Mouse (Mus musculus) hindbrain, embryonic 10.5 days (tissue): ENCODE results near the gene Comt. TPM values are rescaled to one million over a fixed set of nuclear protein-coding genes. Genes with fewer than 3 reads are reported as not detected.

Source experiments
- DNase-seq: peaks from one replicate; pipeline ENCODE4 v3.0.0-alpha.2; 2017; ENCODE audit warnings: low spot score
- H3K27ac ChIP-seq: fragments of 300-500 bp; sonication (generic); 2 replicates; pipeline ENCODE4 v1.5.1; 2016; ENCODE audit warnings: mild to moderate bottlenecking, moderate library complexity
- H3K27me3 ChIP-seq: fragments of 300-500 bp; sonication (generic); 2 replicates; pipeline ENCODE4 v1.6.1; 2016; ENCODE audit warnings: mild to moderate bottlenecking; ENCODE audit not compliant: poor library complexity, insufficient read depth, severe bottlenecking
- H3K36me3 ChIP-seq: fragments of 300-500 bp; sonication (generic); 2 replicates; pipeline ENCODE4 v1.6.1; 2016; ENCODE audit warnings: mild to moderate bottlenecking, moderate library complexity
- H3K4me1 ChIP-seq: fragments of 300-500 bp; sonication (generic); replicated peaks from 2 replicates; pipeline ENCODE4 v1.6.1; 2016; ENCODE audit warnings: mild to moderate bottlenecking
- H3K4me3 ChIP-seq: fragments of 300-500 bp; sonication (generic); 2 replicates; pipeline ENCODE4 v1.5.1; 2016; ENCODE audit warnings: mild to moderate bottlenecking, moderate library complexity
- H3K9me3 ChIP-seq: fragments of 300-500 bp; sonication (generic); 2 replicates; pipeline ENCODE4 v1.6.1; 2016; ENCODE audit warnings: mild to moderate bottlenecking, moderate library complexity
- WGBS: fragments of 180-500 bp; shearing (Covaris S2); methylation state at CpG from one replicate; pipeline ENCODE4 v1.1.7; 2016; 5-methylcytosine and 5-hydroxymethylcytosine counted together
- polyA plus RNA-seq: library from polyadenylated mRNA; unstranded; fragments of >200 nt; fragmentation: Nextera tagmentation; extraction: Ambion mirVana; gene quantifications from 2 replicates; pipeline ENCODE4 v1.2.1, GENCODE M21; 2016

Gene Comt
- polyA plus RNA-seq, 1 experiment from 2014 or later: 67.9 TPM

GRCm38 (mm10) chr16:18390399-18390798, 36.3 kb downstream of the Comt start:
- no peak for DNase-seq
- no peak overlapping the region for H3K4me3 ChIP-seq
- no peaks in the 10 kb centered on the region for H3K27me3 ChIP-seq
- H3K4me1 ChIP-seq: peaks cover 97% of the 10 kb centered on the region
- H3K9me3 ChIP-seq: no peaks in the 10 kb centered on the region
- 73% methylated on average over 6 of the region's 6 CpGs for WGBS
- peak overlapping the region; percentile 70 for H3K27ac ChIP-seq
- no peaks in the 10 kb centered on the region for H3K36me3 ChIP-seq

- Histone ChIP-seq H3K36me3 (no peaks in the 10 kb centered on the region), H3K4me1 (peaks cover 97% of the 10 kb centered on the region), H3K27ac (peak overlapping the region; percentile 85), H3K27me3 (no peaks in the 10 kb centered on the region), H3K9me3 (no peaks in the 10 kb centered on the region), H3K4me3 (0 out of 2 replicates have a peak overlapping the region, but pooled peaks have one; percentile 11)
- DNase-seq: no peak
- WGBS: 88% methylated on average over 14 of the region's 14 CpGs
Observed at GRCm38 (mm10) chr16:18388583-18389435, 37.8 kb downstream of the Comt start.

- Histone ChIP-seq H3K27me3 (no peaks in the 10 kb centered on the region), H3K9me3 (no peaks in the 10 kb centered on the region), H3K4me1 (peaks cover 97% of the 10 kb centered on the region), H3K4me3 (peak overlapping the region; percentile 11; the same call in 1 of the 2 replicates), H3K36me3 (no peaks in the 10 kb centered on the region), H3K27ac (peak overlapping the region; percentile 85)
- 40% methylated on average over 7 of the region's 7 CpGs for WGBS
- no peak for DNase-seq
Observed at GRCm38 (mm10) chr16:18387704-18388582, 38.7 kb downstream of the Comt start.

- Histone ChIP-seq H3K27ac (peak overlapping the region; percentile 85), H3K36me3 (no peaks in the 10 kb centered on the region), H3K4me1 (peaks cover 98% of the 10 kb centered on the region), H3K27me3 (no peaks in the 10 kb centered on the region), H3K4me3 (no peak overlapping the region), H3K9me3 (no peaks in the 10 kb centered on the region)
- DNase-seq: no peak
- WGBS: 52% methylated on average over 3 of the region's 3 CpGs
Observed at GRCm38 (mm10) chr16:18386972-18387371, 39.7 kb downstream of the Comt start.

- peaks cover 98% of the 10 kb centered on the region for H3K4me1 ChIP-seq
- WGBS: 79% methylated on average over 7 of the region's 7 CpGs
- H3K27ac ChIP-seq: peak overlapping the region; percentile 85
Observed at GRCm38 (mm10) chr16:18386451-18386850, 40.2 kb downstream of the Comt start.

GRCm38 (mm10) chr16:18385411-18385810, 41.2 kb downstream of the Comt start:
- H3K27me3 ChIP-seq: no peaks in the 10 kb centered on the region
- no peak overlapping the region for H3K4me3 ChIP-seq
- H3K4me1 ChIP-seq: peaks cover 100% of the 10 kb centered on the region
- 58% methylated on average over 5 of the region's 5 CpGs for WGBS
- H3K9me3 ChIP-seq: no peaks in the 10 kb centered on the region
- no peaks in the 10 kb centered on the region for H3K36me3 ChIP-seq
- no peak for DNase-seq
- H3K27ac ChIP-seq: peak overlapping the region; percentile 90

More at GRCm38 (mm10) chr16:18386451-18386850, 40.2 kb downstream of the Comt start:
- no peak for DNase-seq
- H3K36me3 ChIP-seq: no peaks in the 10 kb centered on the region
- no peaks in the 10 kb centered on the region for H3K27me3 ChIP-seq
- no peak overlapping the region for H3K4me3 ChIP-seq
- H3K9me3 ChIP-seq: no peaks in the 10 kb centered on the region

GRCm38 (mm10) chr16:18384659-18385058, 42.0 kb downstream of the Comt start:
- peaks cover 100% of the 10 kb centered on the region for H3K4me1 ChIP-seq
- WGBS: 47% methylated on average over 8 of the region's 8 CpGs
- H3K27ac ChIP-seq: peak overlapping the region; percentile 90
- H3K4me3 ChIP-seq: no peak overlapping the region
- H3K36me3 ChIP-seq: no peaks in the 10 kb centered on the region
- DNase-seq: no peak
- H3K27me3 ChIP-seq: no peaks in the 10 kb centered on the region
- no peaks in the 10 kb centered on the region for H3K9me3 ChIP-seq

- H3K27ac ChIP-seq: peak overlapping the region; percentile 90
- no peak for DNase-seq
Observed at GRCm38 (mm10) chr16:18384211-18384610, 42.4 kb downstream of the Comt start.

GRCm38 (mm10) chr16:18383756-18384155, 42.9 kb downstream of the Comt start:
- WGBS: 5% methylated on average over 3 of the region's 3 CpGs
- no peaks in the 10 kb centered on the region for H3K9me3 ChIP-seq
- peak overlapping the region; percentile 90 for H3K27ac ChIP-seq
- H3K4me1 ChIP-seq: peaks cover 100% of the 10 kb centered on the region
- H3K4me3 ChIP-seq: no peak overlapping the region
- H3K27me3 ChIP-seq: no peaks in the 10 kb centered on the region
- peak; percentile 24 for DNase-seq
- no peaks in the 10 kb centered on the region for H3K36me3 ChIP-seq

More at GRCm38 (mm10) chr16:18384211-18384610, 42.4 kb downstream of the Comt start:
- H3K9me3 ChIP-seq: no peaks in the 10 kb centered on the region
- WGBS: 73% methylated on average over 7 of the region's 7 CpGs
- no peaks in the 10 kb centered on the region for H3K27me3 ChIP-seq
- peaks cover 100% of the 10 kb centered on the region for H3K4me1 ChIP-seq
- no peak overlapping the region for H3K4me3 ChIP-seq
- no peaks in the 10 kb centered on the region for H3K36me3 ChIP-seq

- Histone ChIP-seq H3K4me3 (no peak overlapping the region), H3K27me3 (no peaks in the 10 kb centered on the region), H3K36me3 (no peaks in the 10 kb centered on the region), H3K27ac (peak overlapping the region; percentile 90), H3K4me1 (peaks cover 100% of the 10 kb centered on the region), H3K9me3 (no peaks in the 10 kb centered on the region)
- peak; percentile 15 for DNase-seq
- WGBS: 82% methylated on average over 9 of the region's 9 CpGs
Observed at GRCm38 (mm10) chr16:18383045-18383726, 43.5 kb downstream of the Comt start.

GRCm38 (mm10) chr16:18381621-18382258, 44.9 kb downstream of the Comt start:
- Histone ChIP-seq H3K9me3 (no peaks in the 10 kb centered on the region), H3K4me3 (no peak overlapping the region), H3K36me3 (no peaks in the 10 kb centered on the region), H3K27me3 (no peaks in the 10 kb centered on the region), H3K4me1 (peaks cover 98% of the 10 kb centered on the region), H3K27ac (peak overlapping the region; percentile 90)
- 48% methylated on average over 6 of the region's 6 CpGs for WGBS
- peak; percentile 68 for DNase-seq

- peaks cover 91% of the 10 kb centered on the region for H3K4me1 ChIP-seq
- WGBS: 22% methylated on average over 6 of the region's 6 CpGs
Observed at GRCm38 (mm10) chr16:18380495-18381063, 46.1 kb downstream of the Comt start.

More at GRCm38 (mm10) chr16:18380495-18381063, 46.1 kb downstream of the Comt start:
- Histone ChIP-seq H3K36me3 (no peaks in the 10 kb centered on the region), H3K27me3 (no peaks in the 10 kb centered on the region), H3K27ac (peak overlapping the region; percentile 90), H3K9me3 (no peaks in the 10 kb centered on the region), H3K4me3 (peak overlapping the region; percentile 18; the same call in 1 of the 2 replicates)
- DNase-seq: peak; percentile 86
